Mouse (Mus musculus): ENCODE results near the gene Shank2. TPM values are rescaled to one million over a fixed set of nuclear protein-coding genes. Genes with fewer than 3 reads are reported as not detected.

Gene Shank2
- total and polyA plus RNA-seq, 2 experiments from 2014 or later = 0.19 to 0.95 TPM

GRCm38 (mm10) chr7:144106352-144107011 lies 104.8 kb downstream of the Shank2 start:
- Histone ChIP-seq H3K4me3 (ENCODE audit: low read depth, low read length) (no peak overlapping the region), H3K27me3 (ENCODE audit: control insufficient read depth, insufficient read depth, low read length) (no peaks in the 10 kb centered on the region), H3K4me2 (ENCODE audit: low read depth, low read length) (no peak overlapping the region), H3K9ac (replicated peaks; ENCODE audit: low read depth, low read length) (no peak overlapping the region), H3K36me3 (replicated peaks; ENCODE audit: control insufficient read depth, insufficient read depth, low read length) (no peaks in the 10 kb centered on the region), H3K27ac (ENCODE audit: low read depth) (no peak overlapping the region), H3K9me3 (replicated peaks; ENCODE audit: control insufficient read depth, low read length) (no peaks in the 10 kb centered on the region), H3K4me1 (ENCODE audit: control insufficient read depth, insufficient read depth) (0 out of 2 replicates have a peak, but pooled peaks cover 8% of the 10 kb centered on the region)
- no peak for DNase-seq (ENCODE audit: low spot score)
- ATAC-seq (ENCODE audit: insufficient read depth, low read depth) = no peak
- WGBS = 46% methylated on average over 9 of the region's 9 CpGs
- no peak for TF ChIP-seq CTCF (IDR thresholded peaks at IDR 0.05; ENCODE audit: low read depth)
- TF ChIP-seq EP300 (IDR thresholded peaks at IDR 0.05; ENCODE audit: low read depth) = no peak

- H3K27ac ChIP-seq (ENCODE audit: low read depth) = no peak overlapping the region
- ATAC-seq (ENCODE audit: insufficient read depth, low read depth) (no peak), DNase-seq (ENCODE audit: low spot score) (no peak)
- no peak overlapping the region for H3K4me2 ChIP-seq (ENCODE audit: low read depth, low read length)
- no peak for TF ChIP-seq CTCF (IDR thresholded peaks at IDR 0.05; ENCODE audit: low read depth)
- no peak for TF ChIP-seq EP300 (IDR thresholded peaks at IDR 0.05; ENCODE audit: low read depth)
- WGBS = 78% methylated on average over 5 of the region's 5 CpGs
- H3K9ac ChIP-seq (replicated peaks; ENCODE audit: low read depth, low read length) = no peak overlapping the region
- no peaks in the 10 kb centered on the region for H3K9me3 ChIP-seq (replicated peaks; ENCODE audit: control insufficient read depth, low read length)
- H3K4me1 ChIP-seq (ENCODE audit: control insufficient read depth, insufficient read depth) = 0 out of 2 replicates have a peak, but pooled peaks cover 10% of the 10 kb centered on the region
- H3K4me3 ChIP-seq (ENCODE audit: low read depth, low read length) = no peak overlapping the region
- H3K27me3 ChIP-seq (ENCODE audit: control insufficient read depth, insufficient read depth, low read length) = no peaks in the 10 kb centered on the region
- no peaks in the 10 kb centered on the region for H3K36me3 ChIP-seq (replicated peaks; ENCODE audit: control insufficient read depth, insufficient read depth, low read length)
Observed at GRCm38 (mm10) chr7:144108141-144108540, 106.4 kb downstream of the Shank2 start.

- 20% methylated on average over 4 of the region's 4 CpGs for WGBS
- Histone ChIP-seq H3K9me3 (replicated peaks; ENCODE audit: control insufficient read depth, low read length) (no peaks in the 10 kb centered on the region), H3K9ac (replicated peaks; ENCODE audit: low read depth, low read length) (no peak overlapping the region), H3K4me3 (ENCODE audit: low read depth, low read length) (no peak overlapping the region), H3K4me1 (ENCODE audit: control insufficient read depth, insufficient read depth) (0 out of 2 replicates have a peak, but pooled peaks cover 10% of the 10 kb centered on the region), H3K4me2 (ENCODE audit: low read depth, low read length) (no peak overlapping the region), H3K27me3 (ENCODE audit: control insufficient read depth, insufficient read depth, low read length) (no peaks in the 10 kb centered on the region), H3K27ac (ENCODE audit: low read depth) (peak overlapping the region; percentile 53; the same call in 1 of the 2 replicates), H3K36me3 (replicated peaks; ENCODE audit: control insufficient read depth, insufficient read depth, low read length) (no peaks in the 10 kb centered on the region)
- ATAC-seq (ENCODE audit: insufficient read depth, low read depth) (peak; percentile 83), DNase-seq (ENCODE audit: low spot score) (peak; percentile 55)
- TF ChIP-seq CTCF (IDR thresholded peaks at IDR 0.05; ENCODE audit: low read depth) (no peak), EP300 (IDR thresholded peaks at IDR 0.05; ENCODE audit: low read depth) (no peak)
Observed at GRCm38 (mm10) chr7:144111026-144111604, 109.4 kb downstream of the Shank2 start.

- no peak for TF ChIP-seq CTCF (IDR thresholded peaks at IDR 0.05; ENCODE audit: low read depth)
- no peak for TF ChIP-seq EP300 (IDR thresholded peaks at IDR 0.05; ENCODE audit: low read depth)
- Histone ChIP-seq H3K36me3 (replicated peaks; ENCODE audit: control insufficient read depth, insufficient read depth, low read length) (no peaks in the 10 kb centered on the region), H3K27ac (ENCODE audit: low read depth) (no peak overlapping the region), H3K4me3 (ENCODE audit: low read depth, low read length) (no peak overlapping the region), H3K9ac (replicated peaks; ENCODE audit: low read depth, low read length) (no peak overlapping the region), H3K4me1 (ENCODE audit: control insufficient read depth, insufficient read depth) (0 out of 2 replicates have a peak, but pooled peaks cover 10% of the 10 kb centered on the region), H3K27me3 (ENCODE audit: control insufficient read depth, insufficient read depth, low read length) (no peaks in the 10 kb centered on the region), H3K9me3 (replicated peaks; ENCODE audit: control insufficient read depth, low read length) (no peaks in the 10 kb centered on the region), H3K4me2 (ENCODE audit: low read depth, low read length) (no peak overlapping the region)
- ATAC-seq (ENCODE audit: insufficient read depth, low read depth) (no peak), DNase-seq (ENCODE audit: low spot score) (peak; percentile 5)
- 48% methylated on average over 3 of the region's 3 CpGs for WGBS
Observed at GRCm38 (mm10) chr7:144111981-144112380, 110.3 kb downstream of the Shank2 start.

- 72% methylated on average over 3 of the region's 3 CpGs for WGBS
- H3K4me2 ChIP-seq (ENCODE audit: low read depth, low read length) = no peak overlapping the region
- no peaks in the 10 kb centered on the region for H3K36me3 ChIP-seq (replicated peaks; ENCODE audit: control insufficient read depth, insufficient read depth, low read length)
- TF ChIP-seq CTCF (IDR thresholded peaks at IDR 0.05; ENCODE audit: low read depth) = no peak
- no peak for TF ChIP-seq EP300 (IDR thresholded peaks at IDR 0.05; ENCODE audit: low read depth)
- H3K9ac ChIP-seq (replicated peaks; ENCODE audit: low read depth, low read length) = no peak overlapping the region
- H3K27ac ChIP-seq (ENCODE audit: low read depth) = no peak overlapping the region
- DNase-seq (ENCODE audit: low spot score) (no peak), ATAC-seq (ENCODE audit: insufficient read depth, low read depth) (no peak)
- H3K9me3 ChIP-seq (replicated peaks; ENCODE audit: control insufficient read depth, low read length) = no peaks in the 10 kb centered on the region
- H3K4me3 ChIP-seq (ENCODE audit: low read depth, low read length) = no peak overlapping the region
- H3K27me3 ChIP-seq (ENCODE audit: control insufficient read depth, insufficient read depth, low read length) = no peaks in the 10 kb centered on the region
- H3K4me1 ChIP-seq (ENCODE audit: control insufficient read depth, insufficient read depth) = 0 out of 2 replicates have a peak, but pooled peaks cover 10% of the 10 kb centered on the region
Observed at GRCm38 (mm10) chr7:144114230-144114629, 112.5 kb downstream of the Shank2 start.
